Mouse (Mus musculus) heart, embryonic 11.5 days (tissue): ENCODE results near the gene Ntrk3. TPM values are rescaled to one million over a fixed set of nuclear protein-coding genes. Genes with fewer than 3 reads are reported as not detected.

Source experiments
- ATAC-seq: fragments of 200-750 bp; cut with Nextera tagmentation; replicated peaks from 2 replicates; pipeline ENCODE4 v1.8.0; 2017; ENCODE audit warnings: moderate library complexity; ENCODE audit not compliant: insufficient number of reproducible peaks, low FRiP score, low TSS enrichment
- H3K27ac ChIP-seq: fragments of 300-500 bp; sonication (generic); 2 replicates; pipeline ENCODE4 v1.5.1; 2014; ENCODE audit warnings: mild to moderate bottlenecking, low read depth, low read length
- H3K27me3 ChIP-seq: fragments of 300-500 bp; sonication (generic); 2 replicates; pipeline ENCODE4 v1.6.1; 2014; ENCODE audit warnings: mild to moderate bottlenecking, low read length, mixed read lengths; ENCODE audit not compliant: control insufficient read depth, insufficient read depth
- H3K36me3 ChIP-seq: fragments of 300-500 bp; sonication (generic); 2 replicates; pipeline ENCODE4 v1.6.1; 2014; ENCODE audit warnings: mild to moderate bottlenecking, low read length, moderate library complexity, mixed read lengths; ENCODE audit not compliant: control insufficient read depth, insufficient read depth
- H3K4me1 ChIP-seq: fragments of 300-500 bp; sonication (generic); 2 replicates; pipeline ENCODE4 v1.6.1; 2014; ENCODE audit warnings: low read length; ENCODE audit not compliant: control insufficient read depth, insufficient read depth
- H3K4me2 ChIP-seq: fragments of 300-500 bp; sonication (generic); 2 replicates; pipeline ENCODE4 v1.6.1; 2014; ENCODE audit warnings: mild to moderate bottlenecking, moderate library complexity
- H3K4me3 ChIP-seq: fragments of 300-500 bp; sonication (generic); 2 replicates; pipeline ENCODE4 v1.5.1; 2014; ENCODE audit warnings: low read depth, low read length
- H3K9ac ChIP-seq: fragments of 300-500 bp; sonication (generic); 2 replicates; pipeline ENCODE4 v1.6.1; 2014; ENCODE audit warnings: mild to moderate bottlenecking, low read depth, low read length, moderate library complexity
- H3K9me3 ChIP-seq: fragments of 300-500 bp; sonication (generic); replicated peaks from 2 replicates; pipeline ENCODE4 v1.6.1; 2016; ENCODE audit warnings: low read length; ENCODE audit not compliant: control insufficient read depth
- WGBS: fragments of 180-500 bp; shearing (Covaris S2); extraction: QIAGEN DNeasy Blood & Tissue Kit; methylation state at CpG from one replicate; pipeline ENCODE4 v1.1.7; 2014; ENCODE audit not compliant: insufficient replicate concordance; 5-methylcytosine and 5-hydroxymethylcytosine counted together
- polyA plus RNA-seq: library from polyadenylated mRNA; unstranded; fragments of >200 nt; fragmentation: Nextera tagmentation; extraction: Ambion mirVana; gene quantifications from 2 replicates; pipeline ENCODE4 v1.2.1, GENCODE M21; 2014

Gene Ntrk3
- polyA plus RNA-seq, 1 experiment from 2014 or later, result 1.1 TPM

DNA sequence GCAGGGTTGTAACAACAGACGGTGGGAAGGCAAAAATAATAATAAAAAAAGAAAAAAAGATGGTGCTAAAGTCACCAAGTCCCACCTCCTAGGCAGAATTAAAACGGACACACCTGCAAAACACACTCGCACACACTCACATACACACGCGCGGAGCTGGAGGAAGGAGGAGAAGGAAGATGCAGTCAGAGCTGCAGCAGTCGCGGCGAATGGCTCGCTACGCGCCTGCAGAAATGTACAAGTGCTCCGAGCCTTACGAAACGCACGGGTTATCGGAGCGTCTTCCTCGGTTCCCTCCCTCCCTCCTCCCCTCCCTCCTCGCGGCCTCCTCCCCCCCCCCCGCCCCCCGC is 159.7 kb downstream of the Ntrk3 start:
- Histone ChIP-seq H3K9me3 (no peaks in the 10 kb centered on the region), H3K36me3 (no peaks in the 10 kb centered on the region), H3K4me1 (0 out of 2 replicates have a peak, but pooled peaks cover 3% of the 10 kb centered on the region), H3K27ac (no peak overlapping the region), H3K4me2 (peak overlapping the region; percentile 87), H3K27me3 (peaks cover 87% of the 10 kb centered on the region), H3K9ac (no peak overlapping the region), H3K4me3 (peak overlapping the region; percentile 56)
- ATAC-seq, result no peak
- WGBS, result 0% methylated on average over 19 of the region's 23 CpGs

DNA sequence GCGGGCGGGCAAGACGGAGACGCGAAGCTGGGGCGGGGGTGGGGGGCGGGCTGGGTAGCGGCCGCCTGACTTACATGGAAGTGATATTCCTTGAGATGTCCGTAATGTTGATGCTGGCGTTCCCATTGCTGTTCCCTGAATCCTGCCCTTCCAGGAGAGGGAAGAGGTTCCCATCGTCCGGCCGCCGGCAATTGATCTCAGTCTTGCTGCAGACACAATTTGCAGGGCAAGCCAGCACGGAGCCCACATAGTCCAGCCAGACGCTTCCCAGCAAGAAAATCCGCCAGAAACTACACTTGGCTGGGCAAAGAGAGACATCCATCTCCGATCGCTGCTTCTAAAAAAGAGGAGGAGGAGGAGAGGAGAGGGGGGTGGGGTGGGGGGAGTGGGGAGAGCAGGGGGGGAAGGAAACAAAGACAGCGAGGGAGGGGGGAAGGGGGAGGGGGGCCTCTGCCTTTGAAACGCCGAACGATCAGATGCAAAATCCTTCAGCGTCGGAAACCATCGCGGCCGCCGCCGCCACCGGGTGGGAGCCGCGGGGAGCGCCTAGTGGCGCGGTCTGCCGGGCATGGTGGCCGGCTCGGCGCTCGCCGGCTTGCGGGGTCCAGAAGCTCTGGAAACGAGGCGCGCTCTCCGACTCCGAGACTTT is 160.2 kb downstream of the Ntrk3 start:
- H3K9me3 ChIP-seq, result no peaks in the 10 kb centered on the region
- H3K9ac ChIP-seq, result no peak overlapping the region
- H3K4me3 ChIP-seq, result peak overlapping the region; percentile 56
- H3K4me1 ChIP-seq, result 0 out of 2 replicates have a peak, but pooled peaks cover 3% of the 10 kb centered on the region
- no peak for ATAC-seq
- peaks cover 84% of the 10 kb centered on the region for H3K27me3 ChIP-seq
- H3K4me2 ChIP-seq, result peak overlapping the region; percentile 87
- H3K27ac ChIP-seq, result no peak overlapping the region
- H3K36me3 ChIP-seq, result no peaks in the 10 kb centered on the region
- WGBS, result under 1% methylated on average over 48 of the region's 49 CpGs

DNA sequence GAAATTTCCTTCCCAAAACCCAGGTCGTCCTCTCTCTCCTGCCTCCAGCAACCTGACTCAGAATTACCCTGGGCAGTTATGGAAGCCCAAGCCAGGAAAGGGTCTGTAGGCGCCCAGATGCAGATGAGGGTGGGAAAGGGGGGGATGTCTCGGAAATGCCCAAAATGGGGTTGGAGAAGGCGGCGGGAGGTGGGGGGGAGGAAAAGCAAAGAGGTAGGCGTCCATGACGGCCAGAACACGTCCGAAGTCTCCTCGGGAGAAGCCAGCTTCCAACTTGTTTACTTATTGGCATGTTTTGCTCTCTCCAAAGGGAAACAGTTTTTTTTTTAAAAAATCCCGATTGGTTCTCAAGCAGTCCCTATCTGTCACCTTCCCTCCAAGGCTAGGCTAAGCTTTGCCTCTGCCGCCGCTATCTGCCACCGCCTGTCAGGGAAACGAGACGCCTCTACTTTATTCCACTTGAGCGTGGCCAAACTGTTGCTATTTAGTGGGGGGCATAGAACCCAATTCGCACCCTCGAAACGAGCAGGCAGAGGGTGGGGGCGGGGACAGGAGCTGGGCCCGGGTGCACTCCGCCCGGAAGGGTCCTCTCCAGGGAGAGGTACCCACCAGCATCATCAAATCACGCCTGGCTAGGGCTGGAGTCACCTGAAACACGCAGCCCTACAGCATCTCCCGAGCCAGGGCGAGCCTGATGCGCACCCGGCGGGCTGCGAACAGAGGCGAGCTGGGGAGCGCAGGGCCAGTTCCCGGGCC is 160.9 kb downstream of the Ntrk3 start:
- Histone ChIP-seq H3K27me3 (peaks cover 77% of the 10 kb centered on the region), H3K4me2 (peak overlapping the region; percentile 87), H3K9ac (no peak overlapping the region), H3K27ac (no peak overlapping the region), H3K36me3 (no peaks in the 10 kb centered on the region), H3K9me3 (no peaks in the 10 kb centered on the region), H3K4me1 (0 out of 2 replicates have a peak, but pooled peaks cover 3% of the 10 kb centered on the region), H3K4me3 (peak overlapping the region; percentile 56)
- no peak for ATAC-seq
- WGBS, result 1% methylated on average over 35 of the region's 35 CpGs

DNA sequence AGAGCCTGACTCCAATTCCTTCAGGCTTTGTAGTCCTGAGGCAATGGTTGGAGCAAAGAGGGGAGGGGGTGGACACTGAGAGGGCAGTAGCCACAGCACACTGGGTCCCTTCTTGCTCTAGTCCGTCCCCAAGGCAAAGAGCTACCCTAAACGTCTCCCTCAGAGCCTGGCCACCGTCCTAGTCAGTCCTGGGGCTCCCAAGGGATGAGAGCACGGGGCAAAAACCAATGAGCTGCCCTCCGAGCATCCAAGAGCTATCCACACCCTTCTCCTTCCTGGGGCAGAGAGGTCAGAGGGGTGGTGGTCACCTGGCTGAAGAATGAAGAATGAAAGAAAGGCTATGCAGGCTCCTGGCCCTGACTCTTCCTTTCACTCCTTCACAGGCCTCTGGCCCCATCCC is 161.6 kb downstream of the Ntrk3 start:
- Histone ChIP-seq H3K27me3 (peaks cover 71% of the 10 kb centered on the region), H3K36me3 (no peaks in the 10 kb centered on the region), H3K4me3 (no peak overlapping the region), H3K4me2 (no peak overlapping the region), H3K9me3 (no peaks in the 10 kb centered on the region), H3K27ac (no peak overlapping the region), H3K9ac (no peak overlapping the region), H3K4me1 (0 out of 2 replicates have a peak, but pooled peaks cover 3% of the 10 kb centered on the region)
- 18% methylated on average over 5 of the region's 5 CpGs for WGBS
- ATAC-seq, result no peak

DNA sequence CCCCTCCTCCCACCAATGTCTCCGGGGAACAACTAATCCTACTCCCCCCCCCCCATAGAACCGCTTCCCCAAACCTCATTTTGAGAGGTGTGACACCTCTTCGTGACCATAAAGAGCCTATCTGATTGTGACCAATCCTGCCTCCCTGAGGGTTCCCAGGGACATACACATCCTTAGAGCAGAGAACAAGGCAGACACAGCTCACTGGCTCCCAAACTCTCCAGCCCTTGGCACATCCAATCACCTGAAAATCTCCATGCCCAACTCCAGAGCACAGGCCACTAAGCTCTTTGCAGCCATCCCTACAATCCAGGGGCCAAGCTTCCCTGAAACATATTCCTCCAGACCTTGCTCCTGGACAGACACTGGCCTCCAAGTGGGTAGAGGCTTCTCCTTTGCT is 162.3 kb downstream of the Ntrk3 start:
- Histone ChIP-seq H3K27me3 (peaks cover 65% of the 10 kb centered on the region), H3K36me3 (no peaks in the 10 kb centered on the region), H3K9ac (no peak overlapping the region), H3K27ac (no peak overlapping the region), H3K9me3 (no peaks in the 10 kb centered on the region), H3K4me2 (no peak overlapping the region), H3K4me1 (0 out of 2 replicates have a peak, but pooled peaks cover 3% of the 10 kb centered on the region), H3K4me3 (no peak overlapping the region)
- WGBS, result 8% methylated on average over 3 of the region's 3 CpGs
- no peak for ATAC-seq

DNA sequence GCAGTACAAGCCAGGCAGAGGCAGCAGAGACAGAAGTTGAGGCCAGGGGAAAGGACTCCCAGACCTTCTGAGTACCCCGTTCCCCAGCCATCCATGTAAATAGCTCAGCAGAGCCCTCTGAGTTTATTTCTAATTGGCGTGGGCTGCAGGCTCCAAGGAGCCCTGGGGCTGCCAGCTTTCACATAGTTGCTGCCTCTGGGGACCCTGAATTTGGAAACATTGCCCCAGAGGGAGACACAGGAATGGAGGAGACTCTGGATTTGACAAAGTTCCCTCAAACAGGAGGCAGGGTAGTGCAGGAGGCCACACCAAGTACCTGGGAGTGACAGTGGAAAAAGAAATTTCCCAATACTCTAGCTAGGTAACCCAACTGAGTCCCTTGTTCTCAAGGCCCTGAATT is 166.6 kb downstream of the Ntrk3 start:
- ATAC-seq, result no peak
- Histone ChIP-seq H3K9ac (no peak overlapping the region), H3K4me1 (no peaks in the 10 kb centered on the region), H3K27ac (no peak overlapping the region), H3K4me3 (no peak overlapping the region), H3K9me3 (no peaks in the 10 kb centered on the region), H3K36me3 (no peaks in the 10 kb centered on the region), H3K4me2 (no peak overlapping the region), H3K27me3 (peaks cover 30% of the 10 kb centered on the region)
- WGBS, result 73% methylated on average over 2 of the region's 2 CpGs

DNA sequence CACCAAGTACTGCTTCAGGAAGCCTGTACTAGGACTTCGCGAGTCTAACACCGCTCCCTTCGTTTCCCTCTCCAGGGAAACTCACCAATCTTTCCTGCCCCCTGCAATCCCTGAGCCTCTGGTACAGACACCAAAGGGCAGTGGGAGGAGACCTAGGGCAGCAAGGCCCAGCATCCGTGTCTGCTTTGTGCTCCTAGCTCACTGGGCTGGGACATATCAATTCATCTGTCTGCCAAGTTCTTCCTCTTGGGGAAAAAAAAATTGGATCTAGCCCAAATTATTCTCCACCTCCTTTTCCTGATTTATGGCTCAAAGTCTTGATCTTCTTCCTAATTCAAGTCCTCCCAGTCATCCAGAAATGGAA is 168.6 kb downstream of the Ntrk3 start:
- ATAC-seq, result no peak
- Histone ChIP-seq H3K4me2 (peak overlapping the region; percentile 48), H3K9me3 (no peaks in the 10 kb centered on the region), H3K27me3 (peaks cover 12% of the 10 kb centered on the region), H3K27ac (no peak overlapping the region), H3K9ac (no peak overlapping the region), H3K4me3 (no peak overlapping the region), H3K36me3 (no peaks in the 10 kb centered on the region), H3K4me1 (no peaks in the 10 kb centered on the region)
- WGBS, result 6% methylated on average over 5 of the region's 5 CpGs

DNA sequence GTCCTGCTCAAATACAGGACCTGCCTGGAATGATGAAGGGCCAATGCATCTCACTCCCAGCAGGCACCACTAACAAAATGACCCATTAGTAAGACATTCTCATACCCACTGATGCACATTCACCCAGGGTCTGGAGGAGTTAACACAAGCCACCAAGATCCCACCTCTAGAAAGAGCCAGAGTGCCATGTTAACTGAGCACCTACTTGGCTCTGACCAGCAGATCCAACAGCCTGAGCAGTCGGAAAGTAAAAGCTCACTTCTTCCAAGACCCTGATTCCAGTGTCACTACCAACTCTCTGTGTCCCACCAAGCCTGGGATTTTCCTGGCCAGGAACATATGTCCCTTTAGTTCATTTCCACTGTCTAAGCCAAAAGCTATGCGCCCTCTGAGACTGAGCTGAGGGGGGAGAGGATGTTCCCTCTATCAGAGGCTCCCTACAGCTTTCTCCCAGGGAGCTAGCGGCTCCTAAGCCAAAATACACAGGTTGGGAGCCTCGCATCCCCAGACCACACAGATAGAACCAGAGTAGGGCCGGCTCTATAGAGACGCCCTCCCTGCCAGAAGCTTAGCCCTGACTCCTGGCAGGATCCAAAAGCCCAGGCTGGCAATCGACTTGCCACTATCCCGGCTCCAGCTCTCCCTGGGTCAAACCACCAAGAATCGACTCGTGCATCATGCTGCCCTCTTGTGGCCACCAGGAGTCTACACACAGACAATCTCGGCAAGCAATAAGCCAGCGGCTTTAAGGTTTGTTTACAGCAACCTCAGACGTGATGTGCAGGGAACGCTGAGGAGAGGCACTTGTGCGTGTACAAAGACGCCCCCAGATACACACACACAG is 169.2 kb downstream of the Ntrk3 start:
- Histone ChIP-seq H3K36me3 (no peaks in the 10 kb centered on the region), H3K9me3 (no peaks in the 10 kb centered on the region), H3K27ac (no peak overlapping the region), H3K4me3 (no peak overlapping the region), H3K27me3 (peaks cover 12% of the 10 kb centered on the region), H3K4me2 (peak overlapping the region; percentile 48), H3K4me1 (no peaks in the 10 kb centered on the region), H3K9ac (no peak overlapping the region)
- no peak for ATAC-seq
- 13% methylated on average over 16 of the region's 16 CpGs for WGBS
